Mouse (Mus musculus) spleen, adult 2 months (tissue): ENCODE data around the gene Uba6. TPM values are rescaled to one million over a fixed set of nuclear protein-coding genes. Genes with fewer than 3 reads are reported as not detected.
A peak's percentile ranks its signal among the peaks of the same experiment; 100 is the strongest.

Experiments
- DNase-seq, 2 experiments: peaks; one replicate each; pipeline versions ENCODE4 v3.0.0 to v3.0.0-alpha.2; 2012 to 2021; ENCODE audit warnings: low spot score in 2 of 2, low read depth in 1 of 2
- H3K27ac ChIP-seq: fragments of 200-500 bp; 2 replicates; pipeline ENCODE4 v1.5.1; 2012; ENCODE audit warnings: low read length, inconsistent platforms; ENCODE audit not compliant: insufficient read depth
- H3K27me3 ChIP-seq: fragments of 200-500 bp; 2 replicates; pipeline ENCODE4 v1.6.1; 2012; ENCODE audit warnings: mild to moderate bottlenecking, moderate library complexity, low read length, inconsistent platforms; ENCODE audit not compliant: control insufficient read depth, insufficient read depth
- H3K36me3 ChIP-seq: fragments of 200-500 bp; 2 replicates; pipeline ENCODE4 v1.6.1; 2012; ENCODE audit warnings: mild to moderate bottlenecking, low read length, inconsistent platforms; ENCODE audit not compliant: control insufficient read depth, insufficient read depth
- H3K4me1 ChIP-seq: fragments of 200-500 bp; 2 replicates; pipeline ENCODE4 v1.6.1; 2011; ENCODE audit warnings: inconsistent platforms; ENCODE audit not compliant: control insufficient read depth, insufficient read depth, insufficient read length
- H3K4me3 ChIP-seq: fragments of 200-500 bp; 2 replicates; pipeline ENCODE4 v1.5.1; 2011; ENCODE audit warnings: mild to moderate bottlenecking, inconsistent platforms; ENCODE audit not compliant: insufficient read depth, insufficient read length; ENCODE audit errors: extremely low read depth
- CTCF ChIP-seq: fragments of 200-500 bp; IDR thresholded peaks from 2 replicates; pipeline ENCODE4 v1.5.1; 2011; ENCODE audit warnings: mild to moderate bottlenecking, inconsistent platforms; ENCODE audit not compliant: insufficient read depth, insufficient read length, insufficient replicate concordance; ENCODE audit errors: extremely low read depth
- POLR2A ChIP-seq: fragments of 200-500 bp; IDR thresholded peaks from 2 replicates; pipeline ENCODE4 v1.6.1; 2011; ENCODE audit warnings: low read depth, low read length, inconsistent platforms
- whole genome bisulfite sequencing: fragments of 180-500 bp; shearing (Covaris S2); methylation state at CpG from one replicate; pipeline ENCODE4 v1.1.7; 2018; 5-methylcytosine and 5-hydroxymethylcytosine counted together
- polyA plus RNA-seq: library from polyadenylated mRNA; depleted of rRNA; stranded (reverse); fragments of >200 nt; gene quantifications from 2 replicates; pipeline ENCODE4 v1.2.3, GENCODE M21; 2012

Gene Uba6
- polyA plus RNA-seq, 1 experiment, result 0.86 TPM

- DNase-seq, result no peak
- under 1% methylated on average over 15 of the region's 15 CpGs for WGBS
Observed at GRCm38 (mm10) chr5:86172088-86172448, 535 bp downstream of the Uba6 start.

GRCm38 (mm10) chr5:86129828-86130227 is 42.8 kb downstream of the Uba6 start:
- peaks cover 2% of the 10 kb centered on the region for H3K36me3 ChIP-seq
- H3K27me3 ChIP-seq, result no peaks in the 10 kb centered on the region
- H3K27ac ChIP-seq, result 0 out of 2 replicates have a peak overlapping the region, but pooled peaks have one; percentile 42
- no peak for DNase-seq
- peaks cover 5% of the 10 kb centered on the region for H3K4me1 ChIP-seq
- H3K4me3 ChIP-seq, result no peak overlapping the region
- no peak for TF ChIP-seq POLR2A
- TF ChIP-seq CTCF, result no peak

More at GRCm38 (mm10) chr5:86172088-86172448, 535 bp downstream of the Uba6 start:
- peak overlapping the region; percentile 78 for H3K27ac ChIP-seq
- no peak for TF ChIP-seq POLR2A
- no peak for TF ChIP-seq CTCF
- peak overlapping the region; percentile 86 for H3K4me3 ChIP-seq
- H3K4me1 ChIP-seq, result peaks cover 3% of the 10 kb centered on the region; the same call in 1 of the 2 replicates
- H3K36me3 ChIP-seq, result peaks cover 2% of the 10 kb centered on the region; the same call in 1 of the 2 replicates
- no peaks in the 10 kb centered on the region for H3K27me3 ChIP-seq

GRCm38 (mm10) chr5:86128749-86129148 is 43.9 kb downstream of the Uba6 start:
- Histone ChIP-seq H3K27ac (no peak overlapping the region), H3K36me3 (peaks cover 3% of the 10 kb centered on the region), H3K27me3 (no peaks in the 10 kb centered on the region), H3K4me1 (peaks cover 5% of the 10 kb centered on the region), H3K4me3 (no peak overlapping the region)
- TF ChIP-seq CTCF, result no peak
- no peak for TF ChIP-seq POLR2A
- DNase-seq, result peak in 1 of 2 experiments; percentile 8
- WGBS, result 95% methylated on average over 1 of the region's 1 CpGs

- no peak overlapping the region for H3K4me3 ChIP-seq
- H3K36me3 ChIP-seq, result peaks cover 11% of the 10 kb centered on the region
- WGBS, result 60% methylated on average over 9 of the region's 9 CpGs
- no peaks in the 10 kb centered on the region for H3K4me1 ChIP-seq
- DNase-seq, result no peak
- TF ChIP-seq CTCF (no peak), POLR2A (no peak)
- no peaks in the 10 kb centered on the region for H3K27me3 ChIP-seq
- H3K27ac ChIP-seq, result no peak overlapping the region
Observed at GRCm38 (mm10) chr5:86118457-86119094, 54.0 kb downstream of the Uba6 start.

- TF ChIP-seq CTCF (no peak), POLR2A (no peak)
- no peak for DNase-seq
- no peaks in the 10 kb centered on the region for H3K4me1 ChIP-seq
- WGBS, result 89% methylated on average over 1 of the region's 1 CpGs
- H3K27ac ChIP-seq, result no peak overlapping the region
- no peak overlapping the region for H3K4me3 ChIP-seq
- no peaks in the 10 kb centered on the region for H3K27me3 ChIP-seq
- peaks cover 7% of the 10 kb centered on the region for H3K36me3 ChIP-seq
Observed at GRCm38 (mm10) chr5:86113997-86114396, 58.6 kb downstream of the Uba6 start.

- Histone ChIP-seq H3K27me3 (no peaks in the 10 kb centered on the region), H3K36me3 (peaks cover 7% of the 10 kb centered on the region), H3K27ac (no peak overlapping the region), H3K4me1 (no peaks in the 10 kb centered on the region), H3K4me3 (no peak overlapping the region)
- no peak for DNase-seq
- WGBS, result 91% methylated on average over 2 of the region's 2 CpGs
- TF ChIP-seq CTCF (no peak), POLR2A (no peak)
Observed at GRCm38 (mm10) chr5:86113037-86113436, 59.6 kb downstream of the Uba6 start.

- Histone ChIP-seq H3K4me1 (no peaks in the 10 kb centered on the region), H3K4me3 (no peak overlapping the region), H3K27ac (no peak overlapping the region), H3K27me3 (no peaks in the 10 kb centered on the region), H3K36me3 (peaks cover 8% of the 10 kb centered on the region)
- 94% methylated on average over 1 of the region's 1 CpGs for WGBS
- TF ChIP-seq CTCF (no peak), POLR2A (no peak)
- no peak for DNase-seq
Observed at GRCm38 (mm10) chr5:86111074-86111473, 61.5 kb downstream of the Uba6 start.
